Mouse (Mus musculus) thymus, adult 2 months (tissue): ENCODE results near the gene Ptpn6.

Experiments
- CTCF ChIP-seq: fragments of 200-500 bp; IDR thresholded peaks from 2 replicates; pipeline ENCODE4 v1.5.1; 2012; ENCODE audit warnings: mild to moderate bottlenecking, control low read depth, low read length, moderate library complexity, borderline replicate concordance; ENCODE audit not compliant: control insufficient read depth, poor library complexity, insufficient read depth; ENCODE audit errors: extremely low read depth
- POLR2A ChIP-seq: fragments of 200-500 bp; IDR thresholded peaks from 2 replicates; pipeline ENCODE4 v1.6.1; 2012; ENCODE audit warnings: mild to moderate bottlenecking, low read length, control low read depth, moderate library complexity; ENCODE audit not compliant: control insufficient read depth, poor library complexity, insufficient read depth; ENCODE audit errors: extremely low read depth

GRCm38 (mm10) chr6:124757351-124757880 is 18.9 kb upstream of the Ptpn6 start:
- TF ChIP-seq CTCF (no peak), POLR2A (no peak)
